Mouse (Mus musculus) left cerebral cortex, adult 2 months (tissue): Measurements from ENCODE around the gene Tmem223. TPM values are rescaled to one million over a fixed set of nuclear protein-coding genes. Genes with fewer than 3 reads are reported as not detected.
"Not testable (repeated sequence)": the region's sequence is repeated elsewhere in the genome, so short reads cannot be mapped to it uniquely, and the experiment has no call there.

ENCODE experiments used
- DNase-seq, 2 experiments: peaks; one replicate each; pipeline ENCODE4 v3.0.0; 2021 to 2022; ENCODE audit warnings: low spot score in 2 of 2, mixed read lengths in 1 of 2; ENCODE audit errors: extremely low spot score in 1 of 2
- H3K27ac ChIP-seq: fragments of 200-600 bp; 2 replicates; pipeline ENCODE4 v1.8.1; 2022
- H3K4me3 ChIP-seq: fragments of 200-600 bp; 2 replicates; pipeline ENCODE4 v1.8.1; 2022
- CTCF ChIP-seq: fragments of 200-600 bp; IDR thresholded peaks from 2 replicates; pipeline ENCODE4 v1.8.1; 2022; ENCODE audit warnings: antibody characterized with exemption, mild to moderate bottlenecking, moderate library complexity
- intact Hi-C: fragments of 180-260 bp; cut with DNase I; formaldehyde crosslinking; loops from one replicate; pipeline ENCODE4 v1.15.1; 2025
- long read RNA-seq, 2 experiments: library from polyadenylated mRNA; stranded (forward); transcript quantifications; one replicate each; pipeline ENCODE4 v2.0.0; 2021; ENCODE audit warnings: borderline mapping rate in 2 of 2
- total RNA-seq, 2 experiments: library from RNA; stranded (reverse); gene quantifications; 2 replicates each; pipeline ENCODE4 v1.2.3; 2021

The Tmem223 gene
- 10 to 100 TPM; 63.8 to 66.8 TPM for total RNA-seq
- long read RNA-seq, experiment 1, transcript Tmem223-201 (2 exons, 748 nt) = major isoform, 37 of 40 reads
- long read RNA-seq, experiment 1, partial matches to known transcripts = 0 of 40 reads
- long read RNA-seq, experiment 1, other reads (novel, unspliced or antisense) = 3 of 40 reads
- long read RNA-seq, experiment 2, transcript Tmem223-201 (2 exons, 748 nt) = major isoform, 26 of 29 reads
- long read RNA-seq, experiment 2, partial matches to known transcripts = 0 of 29 reads
- long read RNA-seq, experiment 2, other reads (novel, unspliced or antisense) = 3 of 29 reads

- peak within 1 kb of the TSS; percentile 67 for H3K4me3 ChIP-seq
- DNase-seq = peak; percentile 78 to 79
- intact Hi-C loops = no loop called here
- TF ChIP-seq CTCF = peak; percentile 6; the same call in 1 of the 2 replicates
- H3K27ac ChIP-seq = peak within 1 kb of the TSS; percentile 93
Observed at GRCm38 (mm10) chr19:8770567-8771270, at the start of gene Tmem223. Gene Tmem223, plus strand, starts transcription at chr19:8770996.

- Histone ChIP-seq H3K27ac (no peak overlapping the region), H3K4me3 (peak overlapping the region; percentile 95)
- no peak for DNase-seq
- TF ChIP-seq CTCF = no peak
- intact Hi-C loops = no loop called here
Observed at GRCm38 (mm10) chr19:8721378-8721777, 49.4 kb upstream of the Tmem223 start.

- peak overlapping the region; percentile 95 for H3K4me3 ChIP-seq
- H3K27ac ChIP-seq = peak overlapping the region; percentile 95; the same call in 1 of the 2 replicates
- no peak for TF ChIP-seq CTCF
- intact Hi-C loops = no loop called here
- no peak for DNase-seq
Observed at GRCm38 (mm10) chr19:8722021-8722420, 48.8 kb upstream of the Tmem223 start.

GRCm38 (mm10) chr19:8722559-8722906 lies 48.3 kb upstream of the Tmem223 start:
- no peak for TF ChIP-seq CTCF
- H3K4me3 ChIP-seq = peak overlapping the region; percentile 95
- no peak for DNase-seq
- intact Hi-C loops = no loop called here
- peak overlapping the region; percentile 95 for H3K27ac ChIP-seq

GRCm38 (mm10) chr19:8722907-8723573 lies 47.8 kb upstream of the Tmem223 start, which contains the start of gene Slc3a2:
Gene Slc3a2, minus strand, starts transcription at chr19:8723369.
- Histone ChIP-seq H3K4me3 (peak within 1 kb of the TSS; percentile 95), H3K27ac (peak within 1 kb of the TSS; percentile 95)
- intact Hi-C loops = no loop called here
- no peak; the same call in 1 of the 2 replicates for TF ChIP-seq CTCF
- DNase-seq = peak; percentile 96 to 97

GRCm38 (mm10) chr19:8723574-8724346 lies 47.0 kb upstream of the Tmem223 start:
- no peak for DNase-seq
- Histone ChIP-seq H3K27ac (peak overlapping the region; percentile 91), H3K4me3 (peak overlapping the region; percentile 95)
- intact Hi-C loops = no loop called here
- TF ChIP-seq CTCF = no peak

GRCm38 (mm10) chr19:8724392-8724791 lies 46.4 kb upstream of the Tmem223 start:
- TF ChIP-seq CTCF = no peak
- no peak for DNase-seq
- H3K4me3 ChIP-seq = peak overlapping the region; percentile 95
- intact Hi-C loops = no loop called here
- H3K27ac ChIP-seq = no peak overlapping the region

- no peak overlapping the region for H3K4me3 ChIP-seq
- no peak overlapping the region for H3K27ac ChIP-seq
- DNase-seq = no peak
- intact Hi-C loops = no loop called here
- TF ChIP-seq CTCF = no peak
Observed at GRCm38 (mm10) chr19:8725081-8725613, 45.6 kb upstream of the Tmem223 start.

GRCm38 (mm10) chr19:8726609-8727390 lies 44.0 kb upstream of the Tmem223 start:
- intact Hi-C loops = no loop called here
- Histone ChIP-seq H3K27ac (no peak overlapping the region), H3K4me3 (no peak overlapping the region)
- no peak for TF ChIP-seq CTCF
- no peak for DNase-seq

GRCm38 (mm10) chr19:8727495-8728114 lies 43.2 kb upstream of the Tmem223 start:
- H3K27ac ChIP-seq = no peak overlapping the region
- no peak for TF ChIP-seq CTCF
- intact Hi-C loops = no loop called here
- DNase-seq = no peak
- no peak overlapping the region for H3K4me3 ChIP-seq

- H3K4me3 ChIP-seq, intact Hi-C loops, H3K27ac ChIP-seq, DNase-seq: not testable (repeated sequence)
Observed at GRCm38 (mm10) chr19:8728335-8729099, 42.3 kb upstream of the Tmem223 start.
